Mouse (Mus musculus) CD4-positive helper T cell, adult 2 months (primary cell): ENCODE data around the gene Gm43064.

Experiments
- DNase-seq: peaks from one replicate; pipeline ENCODE4 v3.0.0-alpha.2; 2012; ENCODE audit warnings: low read depth, missing footprints, low spot score

Gm43064 gene

GRCm38 (mm10) chr3:103852565-103853299, 43.4 kb downstream of the Gm43064 start:
- peak; percentile 93 for DNase-seq

GRCm38 (mm10) chr3:103853804-103854203, 44.4 kb downstream of the Gm43064 start:
- DNase-seq, result no peak

DNA sequence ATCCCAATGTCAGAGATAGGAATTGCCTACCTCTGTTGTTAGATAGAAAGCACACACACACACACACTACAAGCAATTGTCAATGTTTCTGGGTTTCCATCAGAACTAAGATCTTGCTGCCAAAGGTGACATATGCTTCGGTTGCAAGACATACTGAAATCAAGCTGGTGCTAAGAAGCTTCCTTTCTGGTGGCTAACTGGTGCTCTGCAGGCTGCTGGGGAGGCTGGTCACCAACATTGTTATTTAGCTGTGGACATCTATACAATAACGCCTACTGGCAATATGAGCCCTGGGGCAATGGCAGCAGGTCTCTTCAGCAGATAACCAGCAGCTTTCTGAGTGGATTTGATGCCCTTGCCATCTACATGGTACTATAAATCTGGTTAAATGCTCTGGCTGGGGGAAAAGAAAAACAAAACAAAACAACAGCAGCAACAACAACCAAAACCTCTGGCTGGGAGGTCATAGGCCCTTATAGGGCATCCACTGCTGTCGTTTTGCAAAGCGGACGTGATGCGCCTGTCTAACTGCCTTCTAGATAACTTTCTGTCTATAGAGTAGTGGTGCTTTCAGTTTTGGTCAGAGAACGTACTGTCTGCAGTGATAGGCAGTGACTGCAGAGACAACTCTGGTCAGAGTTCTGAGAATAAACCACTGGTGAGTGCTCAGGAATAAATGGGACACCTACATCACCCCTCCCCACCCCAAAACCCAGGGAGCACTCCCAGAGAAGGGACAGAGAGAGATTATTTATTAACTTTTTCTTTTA, 47.8 kb downstream of the Gm43064 start:
- DNase-seq, result peak; percentile 84

DNA sequence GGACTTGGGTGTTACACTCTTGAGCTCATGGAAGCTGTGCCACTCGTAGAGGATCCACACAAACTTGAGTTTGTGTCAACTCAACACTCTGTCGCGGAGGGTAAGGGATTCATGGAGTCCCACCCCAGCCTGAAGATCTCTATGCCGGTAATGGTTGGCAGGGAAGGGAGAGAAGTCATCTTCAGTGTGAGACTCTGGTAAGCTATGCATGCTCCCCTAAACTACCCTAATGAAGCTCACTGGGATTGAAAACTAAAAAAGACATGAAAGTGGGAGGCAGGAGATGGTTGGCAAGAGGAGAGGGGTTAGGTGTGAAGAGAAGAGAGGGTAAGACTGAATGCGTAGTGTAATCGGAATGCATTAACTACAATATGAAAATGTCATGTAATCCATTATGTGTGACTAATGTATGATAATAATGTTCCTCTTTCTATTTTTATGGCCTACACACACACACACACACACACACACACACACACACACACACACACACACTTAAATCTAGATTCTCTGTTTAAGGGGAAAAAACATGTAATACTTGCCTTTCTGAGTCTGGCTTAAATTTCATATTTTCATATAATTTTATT, 48.7 kb downstream of the Gm43064 start:
- DNase-seq, result peak; percentile 40

GRCm38 (mm10) chr3:103858881-103859801, 49.8 kb downstream of the Gm43064 start, which contains the start of gene Ptpn22:
Gene Ptpn22 (plus strand): TSS chr3:103859795.
- DNase-seq, result peak; percentile 75

DNA sequence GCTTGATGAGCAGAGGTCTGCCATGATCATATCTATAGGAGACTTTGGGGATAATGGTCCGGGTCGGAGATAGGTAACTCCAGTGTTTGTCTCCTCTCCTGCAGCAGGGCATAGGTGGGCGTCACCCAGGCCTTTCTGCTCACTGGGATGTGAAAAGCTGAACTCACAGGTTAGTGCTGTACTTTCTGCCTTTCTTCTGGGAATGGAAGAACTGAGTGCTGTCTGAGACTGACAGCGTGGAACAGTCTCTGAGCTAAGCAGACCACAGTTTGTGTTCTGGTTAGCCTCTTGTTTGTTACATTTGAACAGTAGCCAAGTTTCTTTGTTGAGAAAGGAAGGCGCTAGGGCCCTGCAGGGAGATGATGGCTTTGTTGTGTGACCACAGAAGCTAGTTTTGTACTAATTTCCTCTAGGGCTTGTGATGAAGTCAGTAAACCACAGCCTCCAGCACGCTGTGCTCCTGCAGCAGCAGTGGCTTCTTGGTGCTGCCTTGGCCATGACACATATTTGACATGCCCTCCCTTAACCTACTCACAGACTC, 50.5 kb downstream of the Gm43064 start:
- DNase-seq, result peak; percentile 95

- DNase-seq, result peak; percentile 54
These were observed 53.4 kb downstream of the Gm43064 start for GRCm38 (mm10) chr3:103862721-103863220.

GRCm38 (mm10) chr3:103864200-103864599, 54.8 kb downstream of the Gm43064 start:
- no peak for DNase-seq

DNA sequence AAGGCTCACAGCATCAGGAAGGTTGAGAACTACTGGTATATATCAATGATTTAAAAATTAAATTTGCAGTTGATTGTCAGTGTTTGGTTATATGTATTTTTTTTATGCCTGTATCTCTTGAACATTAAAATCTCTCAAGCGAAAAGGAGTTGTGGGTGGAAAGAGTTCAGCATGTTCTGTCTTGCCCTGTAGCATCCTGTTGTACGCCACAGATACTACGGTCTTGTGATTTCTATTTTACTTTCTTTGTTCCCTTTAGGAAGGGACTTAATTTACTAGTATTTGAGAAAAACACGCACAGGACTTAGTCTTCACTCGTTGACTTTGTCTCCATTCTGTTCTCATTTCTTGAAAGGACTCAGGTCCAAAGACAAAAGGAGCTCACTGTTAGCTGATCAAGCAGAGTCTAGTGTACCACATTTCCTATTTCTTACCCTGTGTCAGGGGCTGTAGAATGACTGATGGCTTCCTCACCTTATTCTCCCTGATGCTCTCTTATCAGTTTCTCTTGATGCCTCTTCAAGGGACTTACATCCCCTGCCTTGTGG, 58.1 kb downstream of the Gm43064 start:
- peak; percentile 68 for DNase-seq

DNA sequence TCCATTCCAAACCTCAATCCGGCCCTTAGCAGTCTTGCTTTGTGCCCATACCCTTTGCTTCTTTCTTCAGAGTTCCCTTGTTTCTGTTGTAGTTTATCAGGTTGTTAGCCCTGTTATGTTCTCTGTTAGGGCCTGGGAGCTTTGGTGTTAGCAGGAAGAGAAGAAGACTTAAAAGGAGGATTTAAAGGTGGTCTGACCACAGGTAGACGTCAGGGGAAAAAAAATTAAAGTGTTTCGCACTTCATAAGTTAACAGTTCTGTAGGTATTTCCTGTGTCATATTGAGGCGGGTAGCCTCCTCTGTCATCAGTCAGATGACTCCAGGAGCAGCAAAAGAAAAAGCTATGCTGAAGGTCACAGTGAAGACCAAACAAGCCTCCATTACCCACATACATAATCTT, 58.6 kb downstream of the Gm43064 start:
- peak; percentile 91 for DNase-seq

DNA sequence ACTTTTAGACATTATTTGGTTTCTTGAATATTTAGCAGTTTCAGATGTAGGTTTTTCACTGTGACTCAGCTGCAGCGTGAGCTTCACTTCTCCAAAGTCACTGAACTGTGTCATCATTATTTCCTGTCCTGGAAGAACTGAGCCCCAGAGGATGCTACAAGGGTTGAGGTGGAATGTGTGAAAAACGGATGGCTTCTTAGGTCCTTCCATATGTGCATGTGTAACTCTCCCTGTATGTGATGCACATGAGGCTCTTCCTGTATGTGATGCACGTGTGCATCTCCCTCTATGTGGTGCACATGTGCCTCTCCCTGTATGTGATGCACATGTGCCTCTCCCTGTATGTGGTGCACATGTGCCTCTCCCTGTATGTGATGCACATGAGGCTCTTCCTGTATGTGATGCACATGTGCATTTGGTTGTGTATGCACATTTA, 63.3 kb downstream of the Gm43064 start:
- DNase-seq, result peak; percentile 57

DNA sequence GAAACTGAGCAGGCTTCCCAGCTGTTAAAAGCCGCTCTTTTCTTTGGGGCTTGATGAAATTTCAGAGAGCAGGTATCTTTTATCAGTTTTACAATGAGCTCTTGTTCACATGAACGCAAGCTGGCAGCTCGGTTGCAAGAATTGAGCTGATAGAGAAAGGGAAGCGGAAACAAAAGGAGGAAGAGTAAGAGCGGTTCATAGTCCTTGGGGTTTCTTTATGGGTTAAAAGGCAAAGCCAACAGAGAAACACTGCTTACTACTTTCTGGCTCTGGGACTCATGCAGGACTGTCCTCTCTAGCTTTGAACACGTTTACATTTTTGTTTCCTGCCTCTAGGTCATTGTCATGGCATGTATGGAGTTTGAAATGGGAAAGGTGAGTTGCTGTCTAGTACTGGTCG, 65.0 kb downstream of the Gm43064 start:
- no peak for DNase-seq

DNA sequence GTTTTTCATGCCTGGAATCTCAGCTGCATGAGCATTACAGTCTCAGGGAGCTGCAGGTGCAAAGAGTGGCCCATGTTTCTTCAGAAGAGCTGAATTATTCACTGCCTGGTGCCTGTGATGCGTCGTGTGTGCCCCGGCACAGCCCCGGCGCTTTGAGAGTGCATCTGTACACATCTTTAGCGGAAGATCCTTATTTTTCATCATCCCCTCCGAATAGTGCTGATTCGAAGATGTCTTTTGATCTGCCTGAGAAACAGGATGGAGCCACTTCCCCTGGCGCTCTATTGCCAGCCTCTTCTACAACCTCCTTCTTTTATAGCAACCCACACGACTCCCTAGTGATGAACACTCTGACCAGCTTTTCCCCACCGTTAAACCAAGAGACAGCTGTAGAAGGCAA, 76.6 kb downstream of the Gm43064 start:
- peak; percentile 66 for DNase-seq

GRCm38 (mm10) chr3:103887581-103887980, 78.2 kb downstream of the Gm43064 start:
- peak; percentile 80 for DNase-seq
